Mouse (Mus musculus) hindbrain, embryonic 12.5 days (tissue): ENCODE results near the gene Cd27. TPM values are rescaled to one million over a fixed set of nuclear protein-coding genes. Genes with fewer than 3 reads are reported as not detected.

Experiments
- ATAC-seq: fragments of 200-750 bp; cut with Nextera tagmentation; 2 replicates; pipeline ENCODE4 v1.8.0; 2017; ENCODE audit warnings: moderate TSS enrichment; ENCODE audit not compliant: low FRiP score
- H3K27ac ChIP-seq: fragments of 300-500 bp; sonication (generic); 2 replicates; pipeline ENCODE4 v1.5.1; 2016; ENCODE audit warnings: mild to moderate bottlenecking
- H3K27me3 ChIP-seq: fragments of 300-500 bp; sonication (generic); 2 replicates; pipeline ENCODE4 v1.6.1; 2016; ENCODE audit warnings: mild to moderate bottlenecking
- H3K36me3 ChIP-seq: fragments of 300-500 bp; sonication (generic); 2 replicates; pipeline ENCODE4 v1.6.1; 2016; ENCODE audit warnings: mild to moderate bottlenecking
- H3K4me1 ChIP-seq: fragments of 300-500 bp; sonication (generic); 2 replicates; pipeline ENCODE4 v1.6.1; 2016
- H3K4me2 ChIP-seq: fragments of 300-500 bp; sonication (generic); replicated peaks from 2 replicates; pipeline ENCODE4 v1.6.1; 2016; ENCODE audit warnings: mild to moderate bottlenecking
- H3K4me3 ChIP-seq: fragments of 300-500 bp; sonication (generic); 2 replicates; pipeline ENCODE4 v1.5.1; 2016; ENCODE audit warnings: mild to moderate bottlenecking
- H3K9ac ChIP-seq: fragments of 300-500 bp; sonication (generic); 2 replicates; pipeline ENCODE4 v1.6.1; 2016; ENCODE audit warnings: mild to moderate bottlenecking, moderate library complexity
- H3K9me3 ChIP-seq: fragments of 300-500 bp; sonication (generic); replicated peaks from 2 replicates; pipeline ENCODE4 v1.6.1; 2016; ENCODE audit warnings: mild to moderate bottlenecking
- WGBS: fragments of 180-500 bp; shearing (Covaris S2); methylation state at CpG from one replicate; pipeline ENCODE4 v1.1.7; 2016; 5-methylcytosine and 5-hydroxymethylcytosine counted together
- microRNA-seq: library from miRNA; unstranded; fragments of <30 nt; microRNA quantifications from one replicate; pipeline ENCODE4, GENCODE M21; 2017
- polyA plus RNA-seq: library from polyadenylated mRNA; unstranded; fragments of >200 nt; fragmentation: Nextera tagmentation; extraction: Ambion mirVana; gene quantifications from 2 replicates; pipeline ENCODE4 v1.2.1, GENCODE M21; 2016

Gene Cd27
- polyA plus RNA-seq, 1 experiment from 2014 or later = 1.9 TPM

DNA sequence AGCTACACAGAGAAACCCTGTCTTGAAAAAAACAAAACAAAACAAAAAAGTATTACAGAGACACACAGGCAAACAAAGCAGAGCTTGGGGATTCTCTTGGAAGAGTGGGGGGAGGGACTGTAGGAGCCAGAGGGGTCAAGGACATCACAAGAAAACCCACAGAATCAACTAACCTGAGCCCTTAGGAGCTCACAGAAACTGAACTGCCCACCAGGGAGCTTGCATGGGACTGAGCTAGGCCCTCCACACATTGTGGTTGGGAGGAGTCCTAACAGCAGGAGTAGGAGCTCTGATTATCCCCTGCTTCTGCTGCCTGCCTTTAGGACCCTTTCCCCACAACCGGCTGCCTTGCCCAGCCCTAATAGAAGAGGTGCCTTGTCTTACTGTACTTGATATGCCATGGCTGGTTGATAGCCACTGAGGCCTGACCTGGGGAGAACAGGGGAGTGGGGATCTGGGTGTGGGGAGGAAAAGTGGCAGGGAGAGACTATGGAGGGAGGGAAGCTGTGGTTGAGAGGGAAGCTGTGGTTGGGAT, 41.2 kb downstream of the Cd27 start:
- Histone ChIP-seq H3K9me3 (no peaks in the 10 kb centered on the region), H3K36me3 (peaks cover 16% of the 10 kb centered on the region), H3K4me2 (no peak overlapping the region), H3K27me3 (no peaks in the 10 kb centered on the region), H3K27ac (no peak overlapping the region), H3K4me1 (peaks cover 11% of the 10 kb centered on the region), H3K4me3 (no peak overlapping the region), H3K9ac (no peak overlapping the region)
- no peak for ATAC-seq
- 36% methylated on average over 1 of the region's 1 CpGs for WGBS

DNA sequence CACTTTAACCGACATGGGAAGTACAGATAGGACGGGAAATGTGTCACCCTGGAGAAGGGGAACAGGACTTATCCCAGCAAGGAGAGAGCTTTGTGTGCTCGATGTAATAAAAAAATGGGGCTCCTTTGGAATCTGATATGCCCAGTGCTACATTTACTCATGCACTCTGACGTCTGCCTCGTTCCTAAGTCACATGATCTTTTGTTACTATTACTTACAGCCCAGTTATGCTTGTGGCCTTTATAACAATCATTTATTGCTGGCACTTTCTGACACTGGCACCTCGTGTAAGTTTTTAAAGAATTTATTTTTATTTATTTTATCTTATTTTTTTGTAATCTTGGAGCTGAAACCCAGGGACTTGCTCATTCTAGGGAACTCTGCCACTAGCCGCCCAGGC, 43.4 kb downstream of the Cd27 start:
- Histone ChIP-seq H3K4me2 (0 out of 2 replicates have a peak overlapping the region, but pooled peaks have one; percentile 66), H3K4me3 (no peak overlapping the region), H3K9me3 (no peaks in the 10 kb centered on the region), H3K9ac (no peak overlapping the region), H3K27ac (no peak overlapping the region), H3K36me3 (peaks cover 24% of the 10 kb centered on the region), H3K4me1 (peaks cover 14% of the 10 kb centered on the region), H3K27me3 (no peaks in the 10 kb centered on the region)
- 82% methylated on average over 7 of the region's 7 CpGs for WGBS
- ATAC-seq = no peak

DNA sequence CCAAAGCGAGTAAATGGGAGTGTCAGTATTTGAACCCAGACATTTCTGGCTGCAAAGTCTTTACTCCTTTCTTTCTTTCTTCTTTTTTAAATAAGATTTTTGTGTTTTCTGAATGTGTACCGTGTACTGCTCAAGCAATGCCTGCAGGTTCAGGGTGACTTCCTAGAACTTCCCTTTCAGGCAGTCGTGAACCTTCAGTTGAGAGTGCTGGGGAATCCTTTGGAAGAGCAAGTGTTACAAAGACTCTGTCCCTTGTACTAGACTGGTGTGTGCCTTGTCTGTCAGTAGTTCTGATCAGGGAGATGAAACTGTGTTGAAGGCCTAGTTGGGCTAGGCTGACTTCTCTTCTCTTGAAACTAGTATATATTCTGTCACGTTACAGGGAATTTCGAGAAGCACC, 44.0 kb downstream of the Cd27 start:
- 41% methylated on average over 5 of the region's 5 CpGs for WGBS
- peak overlapping the region; percentile 99; the same call in 1 of the 2 replicates for H3K27ac ChIP-seq
- H3K4me2 ChIP-seq = peak overlapping the region; percentile 66
- no peak for ATAC-seq
- H3K4me3 ChIP-seq = peak overlapping the region; percentile 64
- H3K9me3 ChIP-seq = no peaks in the 10 kb centered on the region
- peaks cover 14% of the 10 kb centered on the region for H3K4me1 ChIP-seq
- H3K36me3 ChIP-seq = peaks cover 30% of the 10 kb centered on the region
- H3K27me3 ChIP-seq = no peaks in the 10 kb centered on the region
- H3K9ac ChIP-seq = peak overlapping the region; percentile 78

DNA sequence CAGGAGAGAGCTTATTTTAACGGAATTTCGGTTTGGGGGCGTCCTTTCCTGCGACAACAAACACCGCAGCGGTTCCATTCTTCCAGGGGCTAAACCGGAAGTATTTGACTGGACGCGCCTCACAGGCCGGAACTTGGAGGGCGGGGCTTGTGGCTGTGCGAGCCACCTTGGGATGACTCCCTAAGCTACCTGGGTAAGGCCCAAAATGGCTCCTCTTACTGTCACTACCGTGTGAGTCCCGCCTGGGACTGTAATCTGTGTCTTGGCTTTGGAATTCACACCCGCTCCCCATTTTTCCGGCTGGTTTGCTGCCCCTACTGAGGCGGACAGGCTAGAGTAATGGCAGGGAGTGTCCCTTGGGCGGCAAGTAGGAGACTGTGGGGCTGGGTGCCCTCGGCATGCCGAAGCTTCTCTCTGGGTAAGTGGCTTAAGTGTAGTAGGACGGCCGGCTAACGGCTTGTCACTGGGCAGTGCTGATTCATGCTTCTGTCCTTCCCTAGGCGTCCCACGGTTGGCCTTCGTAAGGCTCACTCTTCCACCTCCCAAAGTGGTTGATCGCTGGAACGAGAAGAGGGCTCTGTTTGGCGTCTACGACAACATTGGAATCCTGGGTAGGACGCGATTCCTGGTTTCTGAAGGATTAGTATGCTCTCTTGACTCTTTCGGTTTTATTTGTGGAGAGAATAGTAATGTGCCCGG, 44.6 kb downstream of the Cd27 start:
- Histone ChIP-seq H3K4me2 (peak overlapping the region; percentile 66), H3K27me3 (no peaks in the 10 kb centered on the region), H3K27ac (peak overlapping the region; percentile 99), H3K4me1 (peaks cover 14% of the 10 kb centered on the region), H3K4me3 (peak overlapping the region; percentile 64), H3K36me3 (peaks cover 36% of the 10 kb centered on the region), H3K9ac (peak overlapping the region; percentile 78), H3K9me3 (no peaks in the 10 kb centered on the region)
- peak; percentile 96 for ATAC-seq
- WGBS = under 1% methylated on average over 34 of the region's 34 CpGs

DNA sequence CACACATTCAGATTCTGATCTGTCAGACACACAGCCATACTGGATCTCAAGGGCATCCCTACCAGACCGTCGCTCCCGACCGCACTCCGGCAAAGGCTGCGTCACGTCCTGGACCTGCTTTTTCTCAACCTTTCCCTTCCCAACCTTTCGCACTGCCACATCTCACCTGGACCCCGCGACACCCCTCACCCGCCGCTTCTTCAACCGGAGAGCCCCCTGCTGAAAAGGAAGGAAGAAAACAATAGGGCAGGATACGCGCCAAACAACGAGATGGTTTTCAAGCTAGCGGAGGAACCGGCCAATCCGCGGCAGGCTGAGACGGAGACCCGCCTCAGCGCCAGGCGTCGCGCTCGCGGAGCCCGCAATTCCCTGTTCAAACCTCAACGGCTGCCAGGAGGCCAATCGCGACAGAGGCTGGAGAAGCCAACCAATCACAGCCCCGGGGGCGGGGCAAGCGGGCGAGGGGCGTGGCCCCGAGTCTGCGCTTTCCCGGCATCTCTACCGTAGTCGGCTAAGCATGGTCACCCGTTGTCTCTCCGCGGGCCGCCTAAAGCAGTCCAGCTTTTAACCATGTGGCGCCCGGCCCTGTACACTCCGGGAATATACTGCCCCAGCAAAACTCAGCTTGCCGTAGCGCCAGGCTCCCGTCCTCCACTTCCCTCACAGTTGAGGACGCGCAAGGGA, 45.3 kb downstream of the Cd27 start, which contains the start of the genes Ncapd2 and Mrpl51:
Ncapd2 (minus strand) TSS at position 370 of the 684 bp plus-strand sequence.
Mrpl51 (plus strand) TSS at position 470 of the 684 bp plus-strand sequence.
- Histone ChIP-seq H3K9ac (peak within 1 kb of the TSS; percentile 78), H3K27ac (peak within 1 kb of the TSS; percentile 99), H3K27me3 (no peaks in the 10 kb centered on the region), H3K4me1 (peaks cover 14% of the 10 kb centered on the region), H3K36me3 (peaks cover 43% of the 10 kb centered on the region), H3K4me3 (peak within 1 kb of the TSS; percentile 64), H3K9me3 (no peaks in the 10 kb centered on the region), H3K4me2 (peak within 1 kb of the TSS; percentile 66)
- under 1% methylated on average over 54 of the region's 54 CpGs for whole genome bisulfite sequencing
- peak; percentile 99 for ATAC-seq

DNA sequence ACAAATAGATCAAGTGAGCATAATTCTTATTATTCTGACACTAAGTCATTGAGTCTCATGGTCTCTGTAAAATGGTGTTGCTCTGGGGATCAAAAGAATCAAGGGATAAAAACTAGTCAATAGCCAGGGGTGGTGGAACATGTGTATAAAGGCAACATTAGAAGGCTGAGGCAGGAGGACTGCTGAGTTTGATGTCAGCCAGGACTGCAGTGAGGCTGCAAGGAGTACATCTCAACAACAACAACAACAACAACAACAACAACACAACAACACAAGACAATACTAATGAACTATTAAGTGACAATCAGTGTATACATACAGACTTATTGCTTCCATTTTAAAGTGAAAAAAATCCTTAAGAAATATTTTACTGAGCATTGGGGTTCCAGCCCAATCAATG, 46.0 kb downstream of the Cd27 start:
- Histone ChIP-seq H3K27me3 (no peaks in the 10 kb centered on the region), H3K4me3 (peak overlapping the region; percentile 64), H3K9me3 (no peaks in the 10 kb centered on the region), H3K36me3 (peaks cover 50% of the 10 kb centered on the region), H3K9ac (peak overlapping the region; percentile 74), H3K4me1 (peaks cover 10% of the 10 kb centered on the region), H3K27ac (peak overlapping the region; percentile 99), H3K4me2 (peak overlapping the region; percentile 66)
- no peak for ATAC-seq

DNA sequence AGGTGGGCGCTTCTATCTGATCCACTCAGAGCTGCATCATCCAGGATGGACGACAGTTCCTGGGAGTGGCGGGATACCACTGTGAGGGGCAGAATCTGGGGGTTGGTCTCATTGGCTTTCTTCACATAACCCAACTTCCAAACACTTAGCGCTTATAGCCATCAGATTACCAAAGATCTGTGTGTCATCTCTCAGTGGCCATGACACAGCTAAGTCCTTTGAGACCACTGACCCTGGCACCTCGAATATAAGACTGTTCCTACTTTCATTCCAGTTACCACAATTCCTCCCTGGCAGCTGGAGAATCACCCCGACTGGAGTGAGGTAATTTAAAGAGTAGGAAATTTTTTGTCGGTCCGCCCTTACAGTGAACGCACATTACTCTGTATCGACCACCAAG, 50.6 kb downstream of the Cd27 start:
- H3K36me3 ChIP-seq = peaks cover 78% of the 10 kb centered on the region

More for the DNA sequence above, 50.6 kb downstream of the Cd27 start:
- WGBS = 95% methylated on average over 10 of the region's 10 CpGs
- Histone ChIP-seq H3K4me2 (no peak overlapping the region), H3K9ac (no peak overlapping the region), H3K4me1 (peaks cover 3% of the 10 kb centered on the region; the same call in 1 of the 2 replicates), H3K27me3 (no peaks in the 10 kb centered on the region), H3K9me3 (no peaks in the 10 kb centered on the region), H3K4me3 (no peak overlapping the region), H3K27ac (no peak overlapping the region)
- no peak for ATAC-seq

Small RNAs within 50 kb of the gene (microRNA-seq; reads per million reads assigned to microRNA genes)
- gene Mir3098 (1.9 reads per million), gene Mir8113 (not detected)

Other genes starting within 250 kb of the Cd27 start
- 8.6 and 8.9 TPM in 2 replicates for gene Pianp, start 240.3 kb downstream of the Cd27 start, polyA plus RNA-seq
- 21.6 and 22.3 TPM in 2 replicates for gene Zfp384, start 227.9 kb downstream of the Cd27 start, polyA plus RNA-seq
- 151 and 159 TPM in 2 replicates for gene Ing4, start 197.2 kb downstream of the Cd27 start, polyA plus RNA-seq
- gene Acrbp, start 187.3 kb downstream of the Cd27 start, polyA plus RNA-seq = 16.0 and 18.3 TPM in 2 replicates
- 0.33 and 0.40 TPM in 2 replicates for gene Lpar5, start 169.1 kb downstream of the Cd27 start, polyA plus RNA-seq
- 131 and 133 TPM in 2 replicates for gene Chd4, start 141.0 kb downstream of the Cd27 start, polyA plus RNA-seq
- gene Nop2, start 105.1 kb downstream of the Cd27 start, polyA plus RNA-seq = 48.1 and 54.2 TPM in 2 replicates
- 19.2 and 21.3 TPM in 2 replicates for gene Iffo1, start 91.8 kb downstream of the Cd27 start, polyA plus RNA-seq
- gene Gapdh, start 70.5 kb downstream of the Cd27 start, polyA plus RNA-seq = 1,498 and 1,567 TPM in 2 replicates
- 140 and 142 TPM in 2 replicates for gene Ncapd2, start 45.3 kb downstream of the Cd27 start, polyA plus RNA-seq
- gene Mrpl51, start 45.2 kb downstream of the Cd27 start, polyA plus RNA-seq = 163 and 165 TPM in 2 replicates
- gene Vamp1, start 21.5 kb downstream of the Cd27 start, polyA plus RNA-seq = 5.9 and 6.0 TPM in 2 replicates
- gene Tapbpl, start 5.2 kb downstream of the Cd27 start, polyA plus RNA-seq = 2.5 and 2.9 TPM in 2 replicates
- 0.16 TPM in 1 of 2 replicates, not detected in the other for gene Tuba3a, start 49.0 kb upstream of the Cd27 start, polyA plus RNA-seq
- gene Ltbr, start 76.9 kb upstream of the Cd27 start, polyA plus RNA-seq = 19.6 and 20.6 TPM in 2 replicates
- gene Scnn1a, start 83.6 kb upstream of the Cd27 start, polyA plus RNA-seq = 0.48 and 0.49 TPM in 2 replicates
- gene Tnfrsf1a, start 112.4 kb upstream of the Cd27 start, polyA plus RNA-seq = 29.9 and 32.6 TPM in 2 replicates
- 0.18 and 0.22 TPM in 2 replicates for gene Plekhg6, start 143.8 kb upstream of the Cd27 start, polyA plus RNA-seq